Mouse (Mus musculus) embryo, embryonic 9.5 days (tissue): Measurements from ENCODE around the gene Adcy7.
A peak's percentile ranks its signal among the peaks of the same experiment; 100 is the strongest.

Source experiments
- DNase-seq: peaks from one replicate; pipeline ENCODE4 v3.0.0-alpha.2; 2017; ENCODE audit errors: extremely low spot score

Adcy7 gene

DNA sequence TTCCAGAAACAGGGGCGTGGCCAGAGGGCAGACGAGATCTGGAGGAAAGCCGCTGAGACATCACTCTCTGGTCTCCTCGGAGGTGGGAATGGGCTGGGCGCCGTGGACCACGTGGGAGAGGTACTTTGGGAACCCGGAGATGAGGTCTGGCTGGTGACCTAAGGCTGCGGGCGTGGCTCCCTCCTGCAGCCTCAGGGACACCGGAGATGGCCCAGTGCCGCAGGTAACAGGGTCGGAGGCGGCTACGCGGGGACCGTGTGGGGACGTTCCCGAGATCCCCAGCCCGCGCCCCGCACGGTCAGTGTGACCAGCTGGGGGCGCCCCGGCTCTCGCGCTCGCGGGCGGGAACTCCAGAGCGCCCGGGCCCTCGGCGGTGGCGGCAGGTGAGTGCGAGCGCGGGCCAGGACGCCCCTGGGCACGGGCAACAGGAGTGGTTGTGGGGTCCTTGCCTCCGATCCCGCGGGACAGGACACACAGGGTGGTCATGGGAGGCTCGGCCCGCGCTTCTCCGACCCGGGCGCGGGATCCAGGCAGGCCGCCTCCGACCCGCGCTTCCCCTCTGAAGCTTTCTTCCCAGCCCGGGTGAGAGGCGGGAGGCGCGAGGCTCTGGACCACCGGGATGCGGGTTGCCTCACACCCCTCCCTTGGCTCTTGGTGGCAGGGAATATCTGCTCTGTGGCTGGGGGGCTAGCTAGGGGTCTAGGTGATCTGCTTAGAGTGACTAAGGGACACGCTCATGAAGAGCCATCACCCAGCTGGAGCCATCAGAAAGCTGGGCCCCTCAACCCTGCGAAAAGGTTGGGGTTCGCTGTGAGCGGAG, at the start of gene Adcy7:
Adcy7 (plus strand) TSS at position 173 of the 820 bp plus-strand sequence.
- DNase-seq, result peak; percentile 52

DNA sequence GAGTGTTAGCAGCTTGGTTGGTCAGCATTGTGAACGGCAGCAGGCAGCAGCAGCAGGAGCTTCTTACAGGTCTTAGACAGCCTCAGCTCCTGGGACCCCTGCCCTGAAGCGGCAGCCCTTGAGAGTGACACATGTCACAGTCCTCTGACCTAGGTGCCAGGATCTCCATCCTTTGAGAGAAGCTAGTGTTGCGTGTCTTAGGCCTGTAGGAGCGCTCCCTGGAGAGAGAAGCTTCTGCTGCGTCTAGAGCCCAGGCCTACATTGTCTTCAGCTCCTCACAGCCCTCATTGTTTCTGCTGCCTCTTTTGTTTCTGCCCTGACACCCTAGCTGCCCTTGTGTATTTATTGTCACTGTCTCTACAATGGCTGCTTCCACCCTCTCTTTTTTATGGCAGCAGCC, 46.8 kb upstream of the Adcy7 start:
- DNase-seq, result peak; percentile 37

DNA sequence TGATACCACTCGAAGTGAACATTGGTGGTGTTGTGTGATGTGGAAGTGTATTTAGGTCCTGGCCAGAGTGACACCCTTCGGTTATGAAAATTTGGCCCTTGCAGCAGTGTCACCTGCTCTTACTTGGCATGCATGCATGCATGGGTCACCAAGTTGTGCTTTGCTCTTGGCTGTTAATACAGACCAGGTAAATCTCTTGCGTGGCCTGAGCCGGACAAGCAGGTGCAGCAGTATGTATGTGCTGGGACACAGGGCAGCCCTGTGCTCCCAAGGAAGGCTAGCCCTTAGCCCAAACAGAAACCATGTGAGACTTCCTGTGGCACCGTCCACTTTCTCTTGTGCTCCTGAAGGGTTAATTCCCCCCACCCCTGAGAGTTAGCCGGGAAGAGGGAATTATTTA, 44.4 kb upstream of the Adcy7 start:
- DNase-seq, result no peak

DNA sequence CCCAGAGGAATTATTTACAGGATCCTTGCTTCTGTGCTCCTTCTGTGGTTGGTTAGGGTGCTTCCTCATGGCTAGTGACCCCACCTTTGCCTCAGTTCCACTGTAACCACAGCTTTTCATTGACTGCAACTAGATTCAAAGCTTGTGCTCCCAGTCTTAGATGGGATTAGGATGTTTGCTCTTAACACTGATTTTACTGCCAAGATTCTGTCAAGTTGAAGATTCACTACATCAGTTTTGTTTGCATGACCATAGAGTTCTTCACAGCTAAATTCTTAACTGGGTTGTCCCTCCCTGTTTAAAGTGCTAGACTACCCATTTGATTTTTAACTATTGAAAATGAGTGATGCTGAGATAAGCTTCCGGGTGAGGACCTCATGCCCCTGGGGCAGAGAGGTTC, 43.9 kb upstream of the Adcy7 start:
- no peak for DNase-seq

DNA sequence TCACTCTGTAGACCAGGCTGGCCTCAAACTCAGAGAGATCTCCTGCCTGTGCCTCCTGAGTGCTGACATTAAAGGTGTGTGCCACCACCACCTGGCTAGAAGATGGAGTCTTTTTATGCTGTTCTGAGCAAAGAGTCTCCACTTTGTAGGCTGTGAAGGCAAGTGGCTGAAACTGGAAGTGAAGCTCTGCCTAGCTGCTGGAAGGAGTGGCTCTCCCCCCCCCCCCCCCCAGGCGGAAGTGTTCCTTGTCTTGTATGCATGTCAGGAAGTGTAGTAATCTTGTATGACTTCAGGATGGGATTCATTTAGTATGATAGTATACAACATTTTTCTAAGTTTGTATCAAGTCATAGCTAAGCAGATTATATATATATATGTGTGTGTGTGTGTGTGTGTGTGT, 43.4 kb upstream of the Adcy7 start:
- DNase-seq, result no peak

DNA sequence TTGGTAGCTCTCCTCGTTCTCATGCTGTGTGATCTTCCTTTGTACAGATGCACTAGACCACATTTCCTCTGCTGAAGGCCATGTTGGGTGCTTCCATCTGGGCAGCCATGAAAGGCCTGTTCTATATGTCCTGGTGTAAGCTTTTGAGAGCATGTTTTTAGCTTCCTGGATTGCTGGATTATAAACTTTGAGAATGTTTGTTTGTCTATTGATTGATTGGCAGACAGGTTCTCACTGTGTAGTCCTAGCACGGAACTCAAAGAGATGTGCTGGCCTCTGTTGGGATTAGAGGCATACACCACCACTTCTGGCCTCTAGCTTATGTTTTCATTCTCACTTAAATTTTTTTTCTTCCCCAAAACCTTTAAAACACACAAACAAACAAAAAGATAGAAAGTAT, 35.5 kb upstream of the Adcy7 start:
- DNase-seq, result no peak

DNA sequence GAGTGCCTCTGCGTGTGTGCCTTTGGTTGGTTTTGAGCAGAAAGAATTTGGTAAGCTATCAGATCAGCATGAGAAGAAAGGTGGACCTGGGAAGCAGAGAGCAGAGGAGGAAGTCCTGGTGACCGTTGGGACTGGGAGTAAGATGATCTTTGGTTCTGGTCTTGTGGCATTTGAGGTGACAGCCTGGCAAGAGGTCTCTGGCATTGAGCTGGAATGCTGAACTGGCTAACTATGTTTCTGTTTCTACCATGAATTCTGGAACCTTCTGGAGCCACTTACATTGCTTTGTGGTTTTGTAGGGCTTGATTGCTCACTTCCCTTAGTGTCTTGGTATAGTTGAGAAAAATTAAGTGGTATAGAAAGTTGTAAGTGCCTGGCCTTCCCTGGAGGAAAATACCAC, 34.6 kb upstream of the Adcy7 start:
- no peak for DNase-seq

DNA sequence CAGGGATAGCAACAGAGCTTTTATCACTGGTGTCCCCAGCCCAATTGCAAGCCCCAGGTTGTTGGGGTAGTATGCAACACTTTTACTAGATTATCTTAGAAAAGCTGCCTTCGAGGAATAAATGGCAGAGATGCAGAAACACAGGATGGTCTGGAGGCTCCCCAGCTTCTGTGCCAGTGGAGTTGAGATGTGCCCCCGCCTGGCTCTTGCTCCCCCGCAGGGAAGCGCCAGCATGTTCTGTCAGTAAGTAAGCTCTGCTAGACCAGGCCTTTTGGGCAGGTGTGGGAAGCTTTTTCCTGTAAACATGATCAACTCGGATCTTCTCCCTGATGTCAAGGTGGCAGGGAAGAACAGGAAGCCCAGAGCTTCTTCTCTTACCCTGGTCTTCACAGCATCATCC, 32.9 kb upstream of the Adcy7 start:
- no peak for DNase-seq

DNA sequence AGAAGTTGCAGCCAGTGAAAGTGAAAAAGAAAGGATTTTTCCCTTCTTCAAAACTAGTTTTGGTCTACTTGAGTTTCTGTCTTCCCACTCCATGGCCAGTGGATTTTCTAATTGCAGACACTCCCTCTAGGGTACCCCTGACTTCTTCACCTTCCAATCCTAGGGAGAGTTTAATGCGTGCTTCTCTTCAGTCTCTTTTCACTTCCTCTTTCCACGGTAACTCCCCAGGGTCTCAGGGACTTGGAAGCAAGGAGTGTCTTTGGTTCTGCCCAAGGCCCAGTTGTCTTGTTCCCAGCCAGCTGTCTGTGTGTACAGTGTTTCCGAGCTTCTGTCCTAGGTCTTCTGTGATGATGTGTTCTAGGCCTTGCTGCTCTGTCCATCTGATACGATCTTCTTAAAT, 30.3 kb upstream of the Adcy7 start:
- no peak for DNase-seq

DNA sequence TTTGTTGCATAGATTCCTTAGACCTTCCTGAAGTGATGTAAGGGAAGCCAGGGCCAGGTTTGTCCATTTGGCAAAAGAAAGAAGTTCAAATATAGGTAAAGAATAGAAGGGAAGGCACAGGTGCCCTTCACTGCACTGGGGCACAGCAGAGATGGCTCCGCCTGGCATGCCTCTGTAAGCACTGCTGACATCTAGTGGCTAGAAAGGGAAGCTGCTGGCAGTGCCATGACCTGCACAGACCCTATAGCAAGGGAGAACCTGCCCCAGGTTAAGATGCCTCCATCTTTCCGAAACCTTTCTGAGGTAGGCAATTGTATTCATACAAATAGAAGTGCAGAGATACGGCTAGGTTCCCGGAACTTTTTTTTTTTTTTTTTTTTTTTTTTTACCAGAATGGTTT, 27.9 kb upstream of the Adcy7 start:
- no peak for DNase-seq

DNA sequence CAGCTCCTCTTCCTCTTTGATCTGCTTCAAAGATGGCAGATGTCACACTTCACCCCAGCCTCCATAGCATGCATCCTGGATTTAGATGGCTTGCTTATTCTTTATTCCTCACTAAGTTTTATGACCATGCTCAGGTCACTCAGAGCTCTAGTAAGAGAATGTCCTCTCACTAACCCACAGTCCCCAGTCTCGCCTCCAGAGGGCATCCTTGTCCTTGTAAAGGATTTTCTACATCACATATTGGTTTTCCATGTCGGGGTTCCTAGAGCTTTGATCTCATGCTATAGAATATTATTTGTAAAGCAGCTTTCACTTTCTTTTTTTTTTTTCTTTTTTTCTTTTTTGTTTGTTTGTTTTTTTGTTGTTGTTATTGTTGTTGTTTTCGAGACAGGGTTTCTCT, 19.4 kb upstream of the Adcy7 start:
- no peak for DNase-seq

DNA sequence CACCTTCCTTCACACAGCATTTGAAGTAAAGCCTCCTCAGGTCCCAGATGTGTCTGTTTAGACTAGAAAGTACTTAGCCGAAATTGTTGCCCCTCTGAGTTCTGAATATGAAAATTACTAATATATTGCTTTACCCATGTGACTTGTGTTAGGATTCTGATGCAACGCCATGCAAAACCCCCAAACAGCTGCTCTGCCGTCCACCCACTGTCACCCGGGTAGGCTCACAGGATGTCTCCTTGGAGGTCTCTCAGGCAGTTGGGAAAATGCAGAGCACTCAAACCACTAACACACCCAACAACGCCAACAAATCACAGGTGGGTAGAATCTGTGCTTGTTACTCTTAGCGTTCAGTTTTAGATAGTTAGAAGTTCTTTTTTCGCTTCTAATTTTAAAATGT, 17.2 kb upstream of the Adcy7 start:
- no peak for DNase-seq

DNA sequence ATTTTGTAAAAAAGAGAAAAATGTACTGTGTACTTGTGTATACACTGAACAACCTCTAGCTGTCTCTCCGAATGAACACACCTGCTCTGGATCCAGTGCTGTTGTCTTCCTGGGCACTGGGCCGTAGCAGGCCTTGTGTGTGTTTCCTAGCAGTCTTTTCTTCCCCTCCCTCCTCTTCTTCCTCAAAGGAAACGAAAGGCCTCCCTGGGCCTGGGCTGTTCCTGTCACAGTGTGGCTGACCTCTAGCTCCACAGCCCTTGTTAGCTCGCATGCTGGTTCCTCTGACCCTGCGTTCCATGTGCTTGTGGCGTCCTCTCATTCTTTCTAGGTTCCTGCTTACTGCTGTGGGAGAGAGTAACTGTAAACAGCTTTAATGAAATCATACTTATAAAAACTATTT, 14.2 kb upstream of the Adcy7 start:
- no peak for DNase-seq

DNA sequence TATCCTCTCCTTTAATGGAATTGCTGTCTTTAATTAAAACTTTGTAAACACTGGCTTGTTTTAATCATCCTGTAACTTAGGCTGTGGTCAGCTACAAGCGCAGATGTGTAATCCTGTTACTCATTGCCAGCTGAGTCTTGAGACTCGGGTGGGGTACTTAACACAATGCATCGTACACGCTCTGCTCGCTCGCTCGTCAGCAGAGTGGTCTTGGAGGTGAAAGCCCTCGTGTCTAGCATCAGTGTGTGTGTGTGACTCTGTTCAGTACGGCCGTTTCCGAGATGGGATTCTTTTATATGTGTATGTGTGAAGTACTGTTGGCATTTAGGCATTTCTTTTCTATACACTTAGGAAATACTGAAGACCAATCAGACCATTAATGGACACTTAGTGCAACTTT, 13.7 kb upstream of the Adcy7 start:
- no peak for DNase-seq

DNA sequence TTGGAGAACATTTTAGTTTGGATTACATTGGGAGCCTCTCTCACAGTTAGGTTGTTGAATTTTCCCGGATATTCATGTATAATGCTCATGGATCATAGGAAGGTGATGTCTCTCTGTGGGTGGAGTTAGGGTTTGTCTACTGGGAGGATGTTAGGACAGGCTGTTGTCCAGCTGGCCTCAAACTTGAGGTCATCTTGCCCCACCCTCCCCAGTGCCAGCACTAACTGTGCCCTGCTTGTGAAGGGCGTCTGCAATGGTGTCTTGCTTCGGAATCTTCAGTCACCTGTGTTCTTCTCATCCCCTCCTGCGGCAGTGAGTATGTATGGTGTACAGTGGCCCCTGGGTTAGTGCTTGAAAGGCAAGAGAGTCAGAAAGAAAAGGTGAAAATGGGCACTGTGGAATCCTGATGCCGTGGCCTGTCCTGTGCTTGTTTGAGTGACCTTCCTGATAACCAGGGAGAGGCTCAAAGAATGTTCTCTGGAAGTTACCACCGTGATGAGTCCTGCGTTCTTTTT, 11.7 kb upstream of the Adcy7 start:
- DNase-seq, result no peak

DNA sequence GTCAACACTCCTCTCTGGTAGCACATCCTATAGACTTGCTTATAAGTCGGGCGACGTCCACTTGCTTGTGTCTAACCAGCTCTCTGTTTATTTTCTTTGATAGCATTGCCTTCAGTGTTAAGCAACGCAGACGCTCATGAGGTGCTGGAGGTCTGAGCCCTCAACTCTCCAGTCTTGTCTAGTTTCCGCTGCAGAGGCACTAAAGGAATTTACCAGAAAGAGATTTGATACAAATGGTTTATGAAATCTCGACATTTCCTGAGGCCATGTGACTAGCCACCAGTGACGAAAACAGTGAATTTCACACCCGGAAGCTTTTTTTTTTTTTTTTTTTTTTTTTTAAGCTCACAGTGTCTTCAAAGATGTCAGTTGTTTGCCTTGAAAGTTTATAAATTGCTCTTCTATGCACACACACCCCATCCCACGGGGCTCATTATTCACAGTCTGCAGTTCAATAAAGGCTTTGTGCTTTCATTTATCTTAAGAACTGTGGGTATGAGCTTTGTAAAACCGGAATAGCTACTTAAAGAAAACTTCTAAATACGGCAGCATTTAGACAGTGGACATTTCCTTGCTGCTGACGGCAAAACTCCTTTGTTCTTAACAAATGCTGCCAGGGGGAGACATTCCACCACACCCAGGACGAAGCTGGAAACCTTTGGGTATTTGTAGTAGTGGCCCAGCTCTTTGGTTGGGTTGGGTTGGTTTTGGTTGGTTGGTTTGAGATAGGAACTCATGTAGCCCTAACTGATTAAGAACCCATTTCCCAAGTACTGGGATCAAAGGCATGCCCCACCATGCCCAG, 9.2 kb upstream of the Adcy7 start:
- no peak for DNase-seq

DNA sequence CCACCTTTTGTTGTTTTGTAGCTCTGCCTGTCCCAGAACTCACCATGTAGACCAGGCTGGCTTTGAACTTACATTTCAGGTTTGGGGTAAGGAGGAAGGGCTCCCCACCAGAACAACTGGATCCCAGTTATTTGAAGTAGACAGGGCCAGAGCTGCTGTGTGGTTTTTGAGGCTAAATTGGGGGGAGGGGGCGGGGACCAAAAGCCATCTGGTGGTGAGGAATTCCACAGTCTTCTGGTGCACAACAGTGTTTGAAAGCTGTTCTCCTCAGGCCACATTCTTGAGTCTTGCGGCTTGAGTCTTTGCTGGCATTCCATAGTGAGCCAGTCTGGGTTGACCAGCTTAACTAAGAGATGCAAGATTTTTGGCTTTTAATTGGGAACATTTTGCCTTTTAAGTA, 6.7 kb upstream of the Adcy7 start:
- peak; percentile 54 for DNase-seq

DNA sequence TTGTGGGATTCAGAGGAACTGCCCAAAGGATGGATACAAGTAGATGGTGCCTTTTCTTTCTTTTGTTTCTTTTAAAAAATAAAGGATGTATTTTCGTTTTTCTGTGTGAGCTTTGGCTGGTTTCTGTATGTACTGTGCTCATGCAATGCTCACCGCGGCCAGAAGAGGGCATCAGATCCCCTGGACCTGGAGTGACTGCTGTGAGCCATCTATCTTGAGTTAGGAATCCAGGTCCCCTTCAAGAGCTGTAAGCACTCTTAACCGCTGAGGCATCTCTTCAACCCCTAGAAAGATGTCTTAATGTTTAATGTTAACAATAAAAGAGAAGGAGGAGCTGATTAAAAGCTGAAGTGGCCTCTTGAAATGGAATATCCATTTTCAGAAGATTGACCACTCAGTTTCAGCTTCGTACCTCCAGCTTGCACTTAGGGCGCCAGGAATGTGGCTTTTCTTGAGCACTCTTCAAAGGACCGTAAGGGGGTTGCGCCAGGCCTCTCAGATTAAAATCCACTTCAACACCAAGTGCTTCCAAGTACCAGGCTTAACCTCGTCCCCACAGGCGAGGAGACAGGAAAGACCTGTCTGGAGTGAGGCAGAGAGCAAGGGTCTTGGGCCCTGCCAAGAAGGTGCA, 5.9 kb upstream of the Adcy7 start:
- peak; percentile 85 for DNase-seq

DNA sequence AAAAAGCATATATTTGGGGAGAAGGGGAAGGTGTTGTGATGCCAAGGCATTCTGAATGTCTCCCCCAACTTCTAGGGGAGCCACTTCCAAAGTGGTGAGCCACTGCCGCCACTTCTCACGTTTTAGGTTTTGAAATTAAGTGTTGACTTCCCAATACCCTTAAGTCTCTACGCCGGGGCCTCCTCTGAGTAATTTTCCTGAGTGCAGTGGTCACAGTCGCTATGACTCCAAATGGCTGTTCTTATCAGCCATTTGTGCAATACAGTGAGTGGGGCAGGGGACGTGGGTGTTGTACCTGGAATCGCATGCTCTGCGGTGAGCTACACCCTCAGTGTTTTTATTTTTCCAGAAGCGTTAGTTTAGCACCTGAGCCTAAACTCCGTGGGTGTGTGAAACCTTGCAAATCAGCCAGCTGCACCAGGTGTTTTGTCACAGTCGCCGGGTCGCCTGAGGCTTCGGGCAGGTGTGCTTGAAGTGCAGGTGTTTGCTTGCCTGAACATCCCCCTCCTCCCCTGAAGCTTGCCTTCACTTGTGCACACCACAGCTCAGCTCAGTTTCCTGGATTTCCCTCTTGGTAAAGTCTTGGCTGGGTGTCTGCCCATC, 5.3 kb upstream of the Adcy7 start:
- no peak for DNase-seq

DNA sequence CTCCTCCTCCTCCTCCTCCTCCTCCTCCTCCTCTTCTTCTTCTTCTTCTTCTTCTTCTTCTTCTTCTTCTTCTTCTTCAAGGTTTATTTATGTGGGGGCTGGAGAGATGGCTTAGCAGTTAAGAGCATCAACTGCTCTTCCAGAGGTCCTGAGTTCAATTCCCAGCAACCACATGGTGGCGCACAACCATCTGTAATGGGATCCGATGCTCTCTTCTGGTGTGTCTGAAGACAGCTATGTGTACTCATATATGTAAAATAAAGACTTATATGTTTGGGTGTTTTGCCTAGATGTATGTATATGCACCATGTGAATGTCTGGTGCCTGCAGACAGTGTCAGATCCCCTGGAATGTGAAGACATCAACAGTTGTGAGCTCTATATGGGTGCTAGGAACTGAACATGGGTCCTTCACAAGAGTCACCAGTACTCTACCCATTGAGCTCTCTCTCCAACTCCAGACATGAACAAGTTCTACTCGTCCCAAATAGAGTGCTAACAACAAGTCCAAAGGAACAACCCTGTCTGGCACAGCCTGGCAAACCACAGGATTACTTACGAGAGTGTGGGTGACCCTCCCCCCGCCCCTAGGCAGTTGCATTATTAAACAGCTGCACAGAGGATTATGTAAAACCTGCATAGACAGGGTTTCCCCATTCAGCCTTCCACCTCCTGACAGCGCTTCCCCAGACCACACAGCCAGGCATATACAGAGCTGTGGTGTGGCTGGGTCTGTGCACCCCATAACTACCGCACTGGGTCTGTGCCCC, 2.9 kb upstream of the Adcy7 start:
- DNase-seq, result no peak

DNA sequence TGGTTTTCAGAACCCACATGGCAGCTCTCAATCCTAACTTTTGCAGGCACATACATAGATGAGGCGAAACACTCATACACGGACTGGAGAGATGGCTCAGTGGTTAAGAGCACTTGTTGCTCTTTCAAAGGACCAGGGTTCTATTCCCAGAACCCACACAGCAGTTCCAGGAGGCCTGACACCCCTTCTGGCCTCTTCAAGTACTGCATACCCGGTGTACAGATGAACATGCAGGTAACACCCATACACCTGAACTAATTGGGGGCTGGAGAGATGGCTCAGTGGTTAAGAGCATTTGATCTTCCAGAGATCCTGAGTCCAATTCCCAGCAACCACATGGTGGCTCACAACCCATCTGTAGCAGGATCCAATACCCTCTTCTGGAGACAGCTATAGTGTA, 2.1 kb upstream of the Adcy7 start:
- no peak for DNase-seq
